Mouse (Mus musculus) forebrain, embryonic 14.5 days (tissue): ENCODE measurements at regions not wholly inside any gene's neighbourhood (a gene's known extent, or its start where the extent isn't known, plus 50 kb on each side); places are given as distances from the start of the nearest gene placed in this dataset.
A peak's percentile ranks its signal among the peaks of the same experiment; 100 is the strongest.

ENCODE experiments used
- ATAC-seq: fragments of 200-750 bp; cut with Nextera tagmentation; 2 replicates; pipeline ENCODE4 v1.8.0; 2017; ENCODE audit warnings: mild to moderate bottlenecking, moderate library complexity
- DNase-seq: peaks from one replicate; pipeline ENCODE4 v3.0.0-alpha.2; 2015; ENCODE audit warnings: low spot score
- H3K27ac ChIP-seq: fragments of 300-500 bp; sonication (generic); 2 replicates; pipeline ENCODE4 v1.5.1; 2014; ENCODE audit warnings: low read depth, mild to moderate bottlenecking, control low read depth, low read length, moderate library complexity
- H3K27me3 ChIP-seq: fragments of 300-500 bp; sonication (generic); replicated peaks from 2 replicates; pipeline ENCODE4 v1.6.1; 2014; ENCODE audit warnings: low read length, control low read depth, mixed read lengths; ENCODE audit not compliant: control insufficient read depth, insufficient read depth
- H3K36me3 ChIP-seq: fragments of 300-500 bp; sonication (generic); 2 replicates; pipeline ENCODE4 v1.6.1; 2014; ENCODE audit warnings: low read length, control low read depth; ENCODE audit not compliant: control insufficient read depth, insufficient read depth
- H3K4me1 ChIP-seq: fragments of 300-500 bp; sonication (generic); 2 replicates; pipeline ENCODE4 v1.6.1; 2014; ENCODE audit warnings: antibody characterized with exemption, low read length, control low read depth; ENCODE audit not compliant: control insufficient read depth, insufficient read depth
- H3K4me2 ChIP-seq: fragments of 300-500 bp; sonication (generic); 2 replicates; pipeline ENCODE4 v1.6.1; 2014; ENCODE audit warnings: mild to moderate bottlenecking, control low read depth, low read length
- H3K4me3 ChIP-seq: fragments of 300-500 bp; sonication (generic); 2 replicates; pipeline ENCODE4 v1.5.1; 2014; ENCODE audit warnings: low read depth, low read length, control low read depth
- H3K9ac ChIP-seq: fragments of 300-500 bp; sonication (generic); 2 replicates; pipeline ENCODE4 v1.6.1; 2014; ENCODE audit warnings: mild to moderate bottlenecking, low read length, control low read depth, moderate library complexity
- H3K9me3 ChIP-seq: fragments of 300-500 bp; sonication (generic); replicated peaks from 2 replicates; pipeline ENCODE4 v1.6.1; 2016; ENCODE audit warnings: low read length, control low read depth, mixed read lengths; ENCODE audit not compliant: control insufficient read depth
- WGBS: fragments of 180-500 bp; shearing (Covaris S2); extraction: QIAGEN DNeasy Blood & Tissue Kit; methylation state at CpG from one replicate; pipeline ENCODE4 v1.1.7; 2014; 5-methylcytosine and 5-hydroxymethylcytosine counted together

GRCm38 (mm10) chr1:42026423-42026822 lies 669.1 kb upstream of the Pou3f3 start:
- no peak overlapping the region for H3K4me2 ChIP-seq
- DNase-seq (no peak), ATAC-seq (no peak)
- no peak overlapping the region for H3K9ac ChIP-seq
- 84% methylated on average over 5 of the region's 5 CpGs for WGBS
- no peak overlapping the region for H3K27ac ChIP-seq
- no peak overlapping the region for H3K4me3 ChIP-seq
- no peaks in the 10 kb centered on the region for H3K27me3 ChIP-seq
- H3K9me3 ChIP-seq, result no peaks in the 10 kb centered on the region
- no peaks in the 10 kb centered on the region for H3K4me1 ChIP-seq
- no peaks in the 10 kb centered on the region for H3K36me3 ChIP-seq

GRCm38 (mm10) chr1:42033786-42034185 lies 661.8 kb upstream of the Pou3f3 start:
- H3K4me1 ChIP-seq, result no peaks in the 10 kb centered on the region
- 95% methylated on average over 2 of the region's 2 CpGs for WGBS
- no peak overlapping the region for H3K27ac ChIP-seq
- H3K36me3 ChIP-seq, result no peaks in the 10 kb centered on the region
- H3K4me3 ChIP-seq, result no peak overlapping the region
- ATAC-seq (no peak), DNase-seq (no peak)
- no peak overlapping the region for H3K9ac ChIP-seq
- no peaks in the 10 kb centered on the region for H3K27me3 ChIP-seq
- H3K9me3 ChIP-seq, result no peaks in the 10 kb centered on the region
- H3K4me2 ChIP-seq, result no peak overlapping the region

GRCm38 (mm10) chr1:42035371-42035770 lies 660.2 kb upstream of the Pou3f3 start:
- Histone ChIP-seq H3K9ac (no peak overlapping the region), H3K27ac (no peak overlapping the region), H3K4me3 (no peak overlapping the region), H3K36me3 (no peaks in the 10 kb centered on the region), H3K4me1 (no peaks in the 10 kb centered on the region), H3K9me3 (no peaks in the 10 kb centered on the region), H3K27me3 (no peaks in the 10 kb centered on the region), H3K4me2 (no peak overlapping the region)
- DNase-seq, result no peak
- no peak for ATAC-seq
- 85% methylated on average over 4 of the region's 4 CpGs for WGBS

DNA sequence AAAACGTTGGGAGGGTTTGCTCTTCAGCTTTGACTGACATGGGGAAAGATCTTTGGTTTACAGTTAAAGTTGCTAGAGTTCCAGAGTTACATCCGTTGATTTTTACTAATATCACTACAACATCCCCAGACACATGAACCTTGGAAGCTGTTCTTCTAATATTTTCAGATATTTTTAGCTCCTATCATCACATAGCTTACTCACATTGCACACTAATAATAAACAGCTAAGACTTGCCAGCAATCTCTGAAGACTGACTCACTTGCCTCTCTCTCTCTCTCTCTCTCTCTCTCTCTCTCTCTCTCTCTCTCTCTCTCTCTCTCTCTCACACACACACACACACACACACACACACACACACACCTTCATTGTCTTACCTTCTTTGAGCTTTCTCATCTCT lies 654.0 kb upstream of the Pou3f3 start:
- 58% methylated on average over 2 of the region's 2 CpGs for WGBS
- no peak for DNase-seq
- Histone ChIP-seq H3K36me3 (no peaks in the 10 kb centered on the region), H3K27ac (no peak overlapping the region), H3K9ac (no peak overlapping the region), H3K9me3 (no peaks in the 10 kb centered on the region), H3K4me3 (no peak overlapping the region), H3K27me3 (no peaks in the 10 kb centered on the region), H3K4me2 (no peak overlapping the region), H3K4me1 (no peaks in the 10 kb centered on the region)
- ATAC-seq, result no peak

DNA sequence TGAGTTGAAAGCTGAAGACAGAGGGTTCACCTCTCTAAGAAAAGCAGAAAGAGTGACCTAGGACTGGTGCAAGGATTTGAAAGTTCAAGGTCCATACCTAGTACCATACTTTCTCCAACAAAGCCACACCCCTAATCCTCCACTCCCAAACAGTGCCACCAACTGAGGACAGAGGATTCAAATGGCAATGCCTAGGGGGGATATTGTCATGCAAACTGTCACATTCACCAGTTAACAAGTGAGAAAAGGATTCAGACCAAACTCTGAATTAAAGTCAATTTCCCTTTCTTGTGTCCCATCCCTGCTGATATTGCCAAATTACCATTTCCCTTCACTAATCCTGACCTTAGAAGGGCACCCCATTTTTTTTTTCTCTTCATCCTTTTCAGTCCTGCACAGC lies 637.1 kb upstream of the Pou3f3 start:
- Histone ChIP-seq H3K27me3 (no peaks in the 10 kb centered on the region), H3K9ac (no peak overlapping the region), H3K4me3 (no peak overlapping the region), H3K4me2 (no peak overlapping the region), H3K27ac (no peak overlapping the region), H3K9me3 (no peaks in the 10 kb centered on the region), H3K36me3 (no peaks in the 10 kb centered on the region), H3K4me1 (no peaks in the 10 kb centered on the region)
- DNase-seq, result no peak
- ATAC-seq, result no peak

DNA sequence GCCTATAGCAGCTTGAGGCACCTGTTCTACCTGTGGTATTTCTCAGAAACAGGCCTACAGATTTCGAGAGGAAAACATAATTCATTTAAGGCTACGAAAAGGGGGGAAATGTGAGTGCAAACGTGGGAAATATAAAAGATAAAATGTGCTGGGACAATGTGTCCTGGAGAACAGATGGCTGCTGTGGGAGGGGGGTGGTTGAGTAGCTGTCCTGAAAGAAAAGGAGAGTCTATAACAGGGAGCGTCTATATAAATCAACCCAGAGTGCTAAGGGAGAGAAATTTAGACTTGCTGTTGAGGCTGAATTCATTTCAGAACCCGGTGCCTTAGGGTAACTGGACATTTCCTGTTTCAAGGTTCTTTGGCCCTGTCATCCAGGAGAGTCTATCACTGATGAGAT lies 625.5 kb upstream of the Pou3f3 start:
- H3K9me3 ChIP-seq, result no peaks in the 10 kb centered on the region
- no peaks in the 10 kb centered on the region for H3K27me3 ChIP-seq
- no peak overlapping the region for H3K4me3 ChIP-seq
- WGBS, result 79% methylated on average over 5 of the region's 5 CpGs
- H3K4me2 ChIP-seq, result no peak overlapping the region
- DNase-seq (no peak), ATAC-seq (no peak)
- H3K27ac ChIP-seq, result no peak overlapping the region
- H3K36me3 ChIP-seq, result no peaks in the 10 kb centered on the region
- no peaks in the 10 kb centered on the region for H3K4me1 ChIP-seq
- no peak overlapping the region for H3K9ac ChIP-seq

- H3K4me3 ChIP-seq, result no peak overlapping the region
- H3K4me1 ChIP-seq, result peaks cover 3% of the 10 kb centered on the region; the same call in 1 of the 2 replicates
- no peaks in the 10 kb centered on the region for H3K9me3 ChIP-seq
- H3K36me3 ChIP-seq, result no peaks in the 10 kb centered on the region
- H3K9ac ChIP-seq, result no peak overlapping the region
- DNase-seq, result peak; percentile 53
- no peak overlapping the region for H3K27ac ChIP-seq
- no peaks in the 10 kb centered on the region for H3K27me3 ChIP-seq
- 0% methylated on average over 2 of the region's 2 CpGs for WGBS
- no peak overlapping the region for H3K4me2 ChIP-seq
- ATAC-seq, result no peak
These were observed 599.5 kb upstream of the Pou3f3 start for GRCm38 (mm10) chr1:42096026-42096425.

GRCm38 (mm10) chr1:42098580-42098979 lies 597.0 kb upstream of the Pou3f3 start:
- peaks cover 3% of the 10 kb centered on the region; the same call in 1 of the 2 replicates for H3K4me1 ChIP-seq
- peak; percentile 44; the same call in 1 of the 2 replicates for ATAC-seq
- no peak overlapping the region for H3K9ac ChIP-seq
- H3K27ac ChIP-seq, result no peak overlapping the region
- H3K4me3 ChIP-seq, result no peak overlapping the region
- no peaks in the 10 kb centered on the region for H3K27me3 ChIP-seq
- 47% methylated on average over 2 of the region's 2 CpGs for WGBS
- no peaks in the 10 kb centered on the region for H3K9me3 ChIP-seq
- peak; percentile 48 for DNase-seq
- no peak overlapping the region for H3K4me2 ChIP-seq
- H3K36me3 ChIP-seq, result no peaks in the 10 kb centered on the region

DNA sequence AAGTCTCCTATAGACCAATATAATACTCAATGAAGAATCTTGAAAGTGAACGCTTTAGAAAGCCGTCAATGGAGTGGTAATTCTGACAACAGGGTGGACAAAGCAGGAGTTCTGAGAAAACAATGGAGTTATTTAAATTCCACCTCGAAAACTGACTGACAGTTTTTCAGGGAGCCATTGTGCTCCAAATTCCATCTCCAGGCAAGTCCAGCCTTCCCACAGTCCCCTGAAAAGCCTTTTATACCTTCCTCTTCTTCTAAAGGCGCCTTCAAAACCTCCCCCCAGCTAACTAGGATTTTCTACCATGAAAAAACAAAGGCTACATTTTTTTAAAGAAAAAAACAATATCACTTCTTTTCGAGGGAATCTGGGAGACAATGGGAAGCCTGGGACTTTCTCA lies 588.0 kb upstream of the Pou3f3 start:
- DNase-seq, result no peak
- H3K36me3 ChIP-seq, result no peaks in the 10 kb centered on the region
- 3% methylated on average over 5 of the region's 5 CpGs for WGBS
- no peak for ATAC-seq
- no peaks in the 10 kb centered on the region for H3K27me3 ChIP-seq
- no peak overlapping the region for H3K9ac ChIP-seq
- H3K4me1 ChIP-seq, result no peaks in the 10 kb centered on the region; the same call in 1 of the 2 replicates
- no peak overlapping the region for H3K27ac ChIP-seq
- no peak overlapping the region for H3K4me2 ChIP-seq
- H3K9me3 ChIP-seq, result no peaks in the 10 kb centered on the region
- no peak overlapping the region for H3K4me3 ChIP-seq
